Mouse (Mus musculus): ENCODE measurements around the gene Tcte2. TPM values are rescaled to one million over a fixed set of nuclear protein-coding genes. Genes with fewer than 3 reads are reported as not detected.
A peak's percentile ranks its signal among the peaks of the same experiment; 100 is the strongest.

Gene Tcte2
- total RNA-seq, 4 experiments from 2014 or later = 1.0 to 2.3 (median 1.6) TPM

GRCm38 (mm10) chr17:13721372-13721771 lies 40.3 kb downstream of the Tcte2 start:
- no peak for DNase-seq (ENCODE audit: low spot score in 2 of 2)

- no peak for DNase-seq (ENCODE audit: low spot score in 2 of 2)
These were observed 41.4 kb downstream of the Tcte2 start for GRCm38 (mm10) chr17:13720187-13720586.

GRCm38 (mm10) chr17:13717428-13717827 lies 44.2 kb downstream of the Tcte2 start:
- no peak for DNase-seq (ENCODE audit: low spot score in 2 of 2)

GRCm38 (mm10) chr17:13716336-13716735 lies 45.3 kb downstream of the Tcte2 start:
- DNase-seq (ENCODE audit: low spot score in 2 of 2) = no peak

- no peak for DNase-seq (ENCODE audit: low spot score in 2 of 2)
These were observed 46.1 kb downstream of the Tcte2 start for GRCm38 (mm10) chr17:13715511-13715910.

GRCm38 (mm10) chr17:13714654-13715053 lies 47.0 kb downstream of the Tcte2 start:
- no peak for DNase-seq (ENCODE audit: low spot score in 2 of 2)

- DNase-seq (ENCODE audit: low spot score in 2 of 2) = no peak
These were observed 47.5 kb downstream of the Tcte2 start for GRCm38 (mm10) chr17:13714128-13714527.

GRCm38 (mm10) chr17:13712518-13712917 lies 49.1 kb downstream of the Tcte2 start:
- DNase-seq (ENCODE audit: low spot score in 2 of 2) = no peak

- DNase-seq (ENCODE audit: low spot score in 2 of 2) = no peak
These were observed 49.5 kb downstream of the Tcte2 start for GRCm38 (mm10) chr17:13712116-13712515.

GRCm38 (mm10) chr17:13711173-13711572 lies 50.5 kb downstream of the Tcte2 start:
- DNase-seq (ENCODE audit: low spot score in 2 of 2) = peak in 1 of 2 experiments; percentile 46

GRCm38 (mm10) chr17:13705481-13705921 lies 56.1 kb downstream of the Tcte2 start:
- no peak for DNase-seq (ENCODE audit: low spot score in 2 of 2)

GRCm38 (mm10) chr17:13703611-13704320 lies 57.9 kb downstream of the Tcte2 start:
- DNase-seq (ENCODE audit: low spot score in 2 of 2) = no peak

- peak; percentile 12 to 23 for DNase-seq (ENCODE audit: low spot score in 2 of 2)
These were observed 61.3 kb downstream of the Tcte2 start for GRCm38 (mm10) chr17:13700131-13701016.

GRCm38 (mm10) chr17:13699716-13700115 lies 61.9 kb downstream of the Tcte2 start:
- DNase-seq (ENCODE audit: low spot score in 2 of 2) = no peak

- DNase-seq (ENCODE audit: low spot score in 2 of 2) = no peak
These were observed 63.4 kb downstream of the Tcte2 start for GRCm38 (mm10) chr17:13698194-13698593.

- DNase-seq (ENCODE audit: low spot score in 2 of 2) = no peak
These were observed 64.0 kb downstream of the Tcte2 start for GRCm38 (mm10) chr17:13697646-13698045.

- no peak for DNase-seq (ENCODE audit: low spot score in 2 of 2)
These were observed 65.7 kb downstream of the Tcte2 start for GRCm38 (mm10) chr17:13695881-13696280.

GRCm38 (mm10) chr17:13695211-13695610 lies 66.4 kb downstream of the Tcte2 start:
- DNase-seq (ENCODE audit: low spot score in 2 of 2) = no peak

GRCm38 (mm10) chr17:13694181-13694580 lies 67.4 kb downstream of the Tcte2 start:
- DNase-seq (ENCODE audit: low spot score in 2 of 2) = no peak

GRCm38 (mm10) chr17:13687656-13688055 lies 74.0 kb downstream of the Tcte2 start:
- DNase-seq (ENCODE audit: low spot score in 2 of 2) = no peak

- DNase-seq (ENCODE audit: low spot score in 2 of 2) = no peak
These were observed 74.5 kb downstream of the Tcte2 start for GRCm38 (mm10) chr17:13687086-13687485.

- DNase-seq (ENCODE audit: low spot score in 2 of 2) = no peak
These were observed 76.0 kb downstream of the Tcte2 start for GRCm38 (mm10) chr17:13685621-13686020.

Measured in gastrocnemius, adult 8-10 months (tissue).